8 mouse cellular contexts compared by ENCODE assay signal in the genomic region with DNA sequence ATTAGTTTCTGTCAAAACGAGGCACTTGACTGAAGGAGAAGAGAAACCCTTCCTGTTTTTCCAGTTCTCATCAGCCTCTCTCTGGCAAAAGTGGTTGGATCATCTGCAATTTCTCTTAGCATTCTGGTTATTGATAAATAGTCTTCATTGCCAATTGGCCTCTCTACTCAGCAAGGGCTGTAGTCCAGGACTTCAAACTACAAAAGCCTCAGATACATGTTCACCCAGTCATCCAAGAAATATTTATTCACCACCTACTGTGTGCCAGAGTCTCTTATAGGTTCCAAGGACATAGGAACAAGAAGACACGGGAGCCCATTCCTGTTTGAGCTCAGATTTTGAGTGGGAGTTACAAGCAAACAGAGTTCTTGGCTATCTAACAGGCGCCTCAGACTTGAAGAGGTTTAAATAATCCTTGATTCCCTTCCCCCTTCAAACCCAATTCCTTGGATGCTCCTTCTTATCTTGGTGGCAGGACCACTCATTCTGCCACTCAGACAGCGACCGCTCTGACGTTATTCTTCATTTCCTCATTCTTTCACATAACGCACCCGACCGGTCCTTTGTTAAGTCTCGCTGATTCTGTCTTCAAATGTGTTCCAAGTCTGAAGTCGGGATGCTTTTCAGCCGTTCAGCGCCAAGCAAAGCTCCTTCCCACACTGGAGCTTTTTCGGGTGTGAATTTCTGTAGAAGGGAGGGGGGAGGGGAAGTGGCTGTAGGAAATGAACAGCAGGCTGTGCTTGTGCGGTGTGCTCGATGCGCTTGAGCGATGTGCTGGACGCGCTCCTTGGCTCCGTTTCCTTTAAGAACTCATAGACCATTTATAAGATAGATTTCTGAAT. TPM values are rescaled to one million over a fixed set of nuclear protein-coding genes. Genes with fewer than 3 reads are reported as not detected.
DNase-seq lines count a peak whose midpoint lies in the region; ATAC-seq and TF ChIP-seq lines count a peak whose summit lies in the region.

No protein-coding gene starts in this region.

- H3K9me3 ChIP-seq in forebrain, embryonic 10.5 days = no peaks in the 10 kb centered on the region
- no peaks in the 10 kb centered on the region for H3K9me3 ChIP-seq in heart, embryonic 16.5 days (replicated peaks; ENCODE audit: control insufficient read depth, low read length)
- H3K9me3 ChIP-seq in midbrain, embryonic 15.5 days = no peaks in the 10 kb centered on the region

- peak overlapping the region; percentile 60; the same call in 1 of the 2 replicates for H3K27ac ChIP-seq in forebrain, embryonic 10.5 days
- no peak overlapping the region; the same call in 1 of the 2 replicates for H3K27ac ChIP-seq in heart, embryonic 16.5 days (ENCODE audit: low read length)
- H3K27ac ChIP-seq in midbrain, embryonic 15.5 days = 0 out of 2 replicates have a peak overlapping the region, but pooled peaks have one; percentile 52

- no peak for TF ChIP-seq POLR2A in lung, adult 2 months (IDR thresholded peaks at IDR 0.05; ENCODE audit: borderline replicate concordance, extremely low read depth, low read depth, low read length)

- TF ChIP-seq CTCF in lung, adult 2 months (IDR thresholded peaks at IDR 0.05; ENCODE audit: insufficient read depth, low read length) = no peak

- no peaks in the 10 kb centered on the region; the same call in 1 of the 2 replicates for H3K27me3 ChIP-seq in forebrain, embryonic 10.5 days (ENCODE audit: poor library complexity, severe bottlenecking)
- H3K27me3 ChIP-seq in heart, embryonic 16.5 days (ENCODE audit: control insufficient read depth, insufficient read depth, low read length) = no peaks in the 10 kb centered on the region
- no peaks in the 10 kb centered on the region for H3K27me3 ChIP-seq in midbrain, embryonic 15.5 days (replicated peaks)

- no peak for ATAC-seq in heart, embryonic 16.5 days (replicated peaks; ENCODE audit: extremely low read depth, insufficient read depth, low FRiP score)
- peak; percentile 72 for ATAC-seq in midbrain, embryonic 15.5 days (replicated peaks)
- no peak for ATAC-seq in granulocyte monocyte progenitor cell, adult 5-6 weeks (replicated peaks; ENCODE audit: poor library complexity, severe bottlenecking)

- H3K9ac ChIP-seq in heart, embryonic 16.5 days (ENCODE audit: low read length) = peak overlapping the region; percentile 54
- H3K9ac ChIP-seq in midbrain, embryonic 15.5 days = peak overlapping the region; percentile 40

- 26% methylated on average over 21 of the region's 21 CpGs for WGBS in lung, adult 2 months
- 64% methylated on average over 21 of the region's 21 CpGs for WGBS in forebrain, embryonic 10.5 days
- WGBS in heart, embryonic 16.5 days = 35% methylated on average over 21 of the region's 21 CpGs
- WGBS in midbrain, embryonic 15.5 days = 18% methylated on average over 21 of the region's 21 CpGs

- peak; percentile 3 for DNase-seq in lung, adult 2 months
- no peak for DNase-seq in lung, adult 18-20 months
- DNase-seq in forebrain, embryonic 10.5 days (ENCODE audit: extremely low spot score, low spot score) = no peak
- DNase-seq in layer of hippocampus, adult 11-12 months (ENCODE audit: low spot score) = peak; percentile 16
- DNase-seq in urinary bladder, adult 2 months (ENCODE audit: low spot score) = no peak

- H3K4me2 ChIP-seq in heart, embryonic 16.5 days (ENCODE audit: low read depth, low read length) = peak overlapping the region; percentile 59
- H3K4me2 ChIP-seq in midbrain, embryonic 15.5 days = peak overlapping the region; percentile 54

- peak overlapping the region; percentile 27 for H3K4me3 ChIP-seq in lung, adult 2 months (replicated peaks; ENCODE audit: extremely low read depth, low read depth, low read length)
- peak overlapping the region; percentile 18 for H3K4me3 ChIP-seq in forebrain, embryonic 10.5 days
- peak overlapping the region; percentile 41 for H3K4me3 ChIP-seq in heart, embryonic 16.5 days (ENCODE audit: low read length)
- H3K4me3 ChIP-seq in midbrain, embryonic 15.5 days = peak overlapping the region; percentile 36

- H3K4me1 ChIP-seq in lung, adult 2 months (ENCODE audit: control insufficient read depth, insufficient read depth, low read length) = peaks cover 2% of the 10 kb centered on the region; the same call in 1 of the 2 replicates
- H3K4me1 ChIP-seq in forebrain, embryonic 10.5 days = peaks cover 10% of the 10 kb centered on the region
- H3K4me1 ChIP-seq in heart, embryonic 16.5 days (ENCODE audit: control insufficient read depth, insufficient read depth, low read length) = no peaks in the 10 kb centered on the region; the same call in 1 of the 2 replicates
- H3K4me1 ChIP-seq in midbrain, embryonic 15.5 days = peaks cover 8% of the 10 kb centered on the region; the same call in 1 of the 2 replicates

- no peaks in the 10 kb centered on the region for H3K36me3 ChIP-seq in forebrain, embryonic 10.5 days (replicated peaks)
- H3K36me3 ChIP-seq in heart, embryonic 16.5 days (ENCODE audit: control insufficient read depth, insufficient read depth) = no peaks in the 10 kb centered on the region
- H3K36me3 ChIP-seq in midbrain, embryonic 15.5 days (replicated peaks) = no peaks in the 10 kb centered on the region

RNA-seq across cellular contexts. Expression of gene Tsga13, which starts 5.7 kb away (rescaled TPM):
- not detected in 2 replicates for polyA plus RNA-seq in lung, adult 2 months (2012; rRNA removed)
- polyA plus RNA-seq in forebrain, embryonic 10.5 days (2016; fragmentation: Nextera tagmentation; extraction: Ambion mirVana) = 0.17 TPM in 1 of 2 replicates, not detected in the other
- polyA plus RNA-seq in heart, embryonic 16.5 days (2015; fragmentation: Nextera tagmentation; extraction: Ambion mirVana) = 0.12 TPM in 2 replicates
- polyA plus RNA-seq in midbrain, embryonic 15.5 days (2015; fragmentation: Nextera tagmentation; extraction: Ambion mirVana) = 0.19 TPM in 1 of 2 replicates, not detected in the other
- not detected in 2 replicates for total RNA-seq in granulocyte monocyte progenitor cell, adult 5-6 weeks (2014; fragmentation: Nextera tagmentation)
- not detected in 2 replicates for total RNA-seq in granulocyte monocyte progenitor cell, adult 5-6 weeks (2017)
- polyA plus RNA-seq in urinary bladder, adult 2 months (2012; rRNA removed) = 0.13 TPM in 1 of 2 replicates, not detected in the other

RNA-seq across cellular contexts. Expression of gene Copg2, which starts 24.5 kb away (rescaled TPM):
- polyA plus RNA-seq in lung, adult 2 months (2012; rRNA removed) = 6.8 and 11.1 TPM in 2 replicates
- 29.7 and 31.0 TPM in 2 replicates for polyA plus RNA-seq in forebrain, embryonic 10.5 days (2016; fragmentation: Nextera tagmentation; extraction: Ambion mirVana)
- 18.9 and 20.9 TPM in 2 replicates for polyA plus RNA-seq in heart, embryonic 16.5 days (2015; fragmentation: Nextera tagmentation; extraction: Ambion mirVana)
- polyA plus RNA-seq in midbrain, embryonic 15.5 days (2015; fragmentation: Nextera tagmentation; extraction: Ambion mirVana) = 35.4 and 36.2 TPM in 2 replicates
- 17.4 and 23.8 TPM in 2 replicates for total RNA-seq in granulocyte monocyte progenitor cell, adult 5-6 weeks (2014; fragmentation: Nextera tagmentation)
- total RNA-seq in granulocyte monocyte progenitor cell, adult 5-6 weeks (2017) = 40.1 and 44.7 TPM in 2 replicates
- polyA plus RNA-seq in urinary bladder, adult 2 months (2012; rRNA removed) = 47.8 and 48.3 TPM in 2 replicates

RNA-seq across cellular contexts. Expression of gene Klf14, which starts 37.8 kb away (rescaled TPM):
- polyA plus RNA-seq in lung, adult 2 months (2012; rRNA removed) = not detected in 2 replicates
- 0.51 and 0.54 TPM in 2 replicates for polyA plus RNA-seq in forebrain, embryonic 10.5 days (2016; fragmentation: Nextera tagmentation; extraction: Ambion mirVana)
- 1.9 TPM in 2 replicates for polyA plus RNA-seq in heart, embryonic 16.5 days (2015; fragmentation: Nextera tagmentation; extraction: Ambion mirVana)
- 0.09 and 0.12 TPM in 2 replicates for polyA plus RNA-seq in midbrain, embryonic 15.5 days (2015; fragmentation: Nextera tagmentation; extraction: Ambion mirVana)
- not detected in 2 replicates for total RNA-seq in granulocyte monocyte progenitor cell, adult 5-6 weeks (2014; fragmentation: Nextera tagmentation)
- not detected in 2 replicates for total RNA-seq in granulocyte monocyte progenitor cell, adult 5-6 weeks (2017)
- 0.04 TPM in 1 of 2 replicates, not detected in the other for polyA plus RNA-seq in urinary bladder, adult 2 months (2012; rRNA removed)

Comparison
In these comparisons a context has a peak if more than half of its experiments do, and no peak if none do; other contexts are left out.
1. DNase-seq: peak in lung, adult 2 months (single experiment) and layer of hippocampus, adult 11-12 months (single experiment); none in lung, adult 18-20 months (0 of 2), forebrain, embryonic 10.5 days (single experiment) and urinary bladder, adult 2 months (single experiment).
2. Peak in every context shown above with its lines, with median percentiles within 50 percentile points of each other: H3K4me3 ChIP-seq.